In the genomic region with DNA sequence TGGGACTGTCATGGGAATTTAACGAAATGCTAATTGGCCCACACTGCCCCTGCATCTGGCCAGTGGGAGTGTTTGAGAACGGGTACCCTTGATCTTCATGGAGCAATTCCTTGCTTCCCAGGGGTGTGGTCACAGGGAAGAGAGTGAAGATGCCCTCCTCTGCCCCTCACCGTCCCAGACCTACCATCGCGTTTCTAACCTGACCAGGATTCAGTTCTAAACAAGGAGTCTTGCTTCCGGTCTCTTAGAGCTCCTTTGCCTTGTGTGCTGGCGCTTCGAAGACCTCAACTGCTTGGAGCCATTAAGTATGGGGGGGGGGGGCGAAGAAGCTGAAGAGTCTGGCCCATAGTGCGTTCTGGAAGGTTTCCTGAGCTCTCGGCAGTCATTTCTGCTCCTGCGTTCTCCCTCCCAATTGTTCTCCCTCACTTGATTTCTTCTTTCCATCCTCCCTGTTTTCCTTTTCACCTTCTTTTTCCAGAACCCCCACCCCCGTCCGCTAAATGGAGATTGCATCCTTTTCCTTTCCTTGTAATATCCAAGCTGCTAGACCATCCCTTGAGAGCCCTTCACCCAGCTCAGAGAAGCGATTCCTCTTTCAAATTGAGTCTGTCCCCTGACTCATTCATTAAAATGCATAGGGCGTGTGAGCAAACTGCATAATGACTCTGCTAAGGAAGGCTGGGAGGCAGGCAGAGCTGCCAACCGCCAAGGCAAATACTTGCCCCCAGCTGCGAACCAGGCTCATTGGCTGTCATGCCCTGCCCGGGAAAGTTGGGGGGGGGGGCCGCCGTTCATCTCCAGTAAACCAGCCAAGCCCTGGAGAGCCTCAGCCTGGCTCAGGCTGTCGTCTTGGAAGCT, we compare ENCODE assay signal across 8 mouse cellular contexts. TPM values are rescaled to one million over a fixed set of nuclear protein-coding genes. Genes with fewer than 3 reads are reported as not detected.
DNase-seq lines count a peak whose midpoint lies in the region; ATAC-seq and TF ChIP-seq lines count a peak whose summit lies in the region.

No protein-coding gene starts in this region.

- no peaks in the 10 kb centered on the region for H3K36me3 ChIP-seq in spleen, adult 2 months (ENCODE audit: control insufficient read depth, insufficient read depth, low read length)
- no peaks in the 10 kb centered on the region for H3K36me3 ChIP-seq in forebrain, embryonic 10.5 days (replicated peaks)
- no peaks in the 10 kb centered on the region for H3K36me3 ChIP-seq in hindbrain, embryonic 13.5 days
- no peaks in the 10 kb centered on the region for H3K36me3 ChIP-seq in midbrain, embryonic 15.5 days (replicated peaks)

- peak; percentile 87 for ATAC-seq in hindbrain, embryonic 13.5 days (ENCODE audit: low FRiP score)
- ATAC-seq in midbrain, embryonic 15.5 days (replicated peaks): peak; percentile 81

- 0 out of 2 replicates have a peak overlapping the region, but pooled peaks have one; percentile 19 for H3K9ac ChIP-seq in hindbrain, embryonic 13.5 days
- no peak overlapping the region for H3K9ac ChIP-seq in midbrain, embryonic 15.5 days

- WGBS in spleen, adult 2 months: 39% methylated on average over 22 of the region's 22 CpGs
- WGBS in forebrain, embryonic 10.5 days: 10% methylated on average over 22 of the region's 22 CpGs
- WGBS in hindbrain, embryonic 13.5 days: 4% methylated on average over 22 of the region's 22 CpGs
- WGBS in midbrain, embryonic 15.5 days: 3% methylated on average over 22 of the region's 22 CpGs

- H3K27me3 ChIP-seq in spleen, adult 2 months (ENCODE audit: control insufficient read depth, insufficient read depth, low read length): no peaks in the 10 kb centered on the region
- H3K27me3 ChIP-seq in forebrain, embryonic 10.5 days (ENCODE audit: poor library complexity, severe bottlenecking): peaks cover 27% of the 10 kb centered on the region
- no peaks in the 10 kb centered on the region for H3K27me3 ChIP-seq in hindbrain, embryonic 13.5 days
- no peaks in the 10 kb centered on the region for H3K27me3 ChIP-seq in midbrain, embryonic 15.5 days (replicated peaks)

- H3K27ac ChIP-seq in spleen, adult 2 months (ENCODE audit: insufficient read depth, low read length): peak overlapping the region; percentile 39; the same call in 1 of the 2 replicates
- H3K27ac ChIP-seq in forebrain, embryonic 10.5 days: peak overlapping the region; percentile 83
- H3K27ac ChIP-seq in hindbrain, embryonic 13.5 days: peak overlapping the region; percentile 95
- H3K27ac ChIP-seq in left cerebral cortex, adult 2 months: peak overlapping the region; percentile 91
- peak overlapping the region; percentile 79 for H3K27ac ChIP-seq in midbrain, embryonic 15.5 days

- TF ChIP-seq CTCF in spleen, adult 2 months (IDR thresholded peaks at IDR 0.05; ENCODE audit: extremely low read depth, insufficient read depth, insufficient read length, insufficient replicate concordance): no peak
- TF ChIP-seq CTCF in left cerebral cortex, adult 2 months (IDR thresholded peaks at IDR 0.05): no peak

- no peaks in the 10 kb centered on the region for H3K9me3 ChIP-seq in forebrain, embryonic 10.5 days
- H3K9me3 ChIP-seq in hindbrain, embryonic 13.5 days: no peaks in the 10 kb centered on the region
- H3K9me3 ChIP-seq in midbrain, embryonic 15.5 days: no peaks in the 10 kb centered on the region

- DNase-seq in spleen, adult 2 months (ENCODE audit: low read depth in 1 of 2, low spot score in 2 of 2): no peak
- no peak for DNase-seq in spleen, postnatal 14 days (ENCODE audit: low spot score in 2 of 2)
- DNase-seq in forebrain, embryonic 10.5 days (ENCODE audit: extremely low spot score, low spot score): peak; percentile 62
- DNase-seq in left cerebral cortex, adult 2 months (ENCODE audit: extremely low spot score in 1 of 2, low spot score in 2 of 2): peak; percentile 52 to 66
- DNase-seq in ovary, postnatal 14 days (ENCODE audit: low spot score): no peak
- DNase-seq in adrenal gland, postnatal 36 days: no peak

- TF ChIP-seq POLR2A in spleen, adult 2 months (IDR thresholded peaks at IDR 0.05; ENCODE audit: low read depth, low read length): no peak

- no peak overlapping the region for H3K4me3 ChIP-seq in spleen, adult 2 months (ENCODE audit: extremely low read depth, insufficient read depth, insufficient read length)
- H3K4me3 ChIP-seq in forebrain, embryonic 10.5 days: peak overlapping the region; percentile 31
- no peak overlapping the region for H3K4me3 ChIP-seq in hindbrain, embryonic 13.5 days
- H3K4me3 ChIP-seq in left cerebral cortex, adult 2 months: peak overlapping the region; percentile 19; the same call in 1 of the 2 replicates
- H3K4me3 ChIP-seq in midbrain, embryonic 15.5 days: 0 out of 2 replicates have a peak overlapping the region, but pooled peaks have one; percentile 3

- intact Hi-C loops in left cerebral cortex, adult 2 months (cut with DNase I): loop anchor here (1.0 kb wide), 3 partner anchors 33 to 41 kb away; no protein-coding TSS in a partner anchor

- peak overlapping the region; percentile 43 for H3K4me2 ChIP-seq in hindbrain, embryonic 13.5 days
- peak overlapping the region; percentile 37 for H3K4me2 ChIP-seq in midbrain, embryonic 15.5 days

- peaks cover 2% of the 10 kb centered on the region; the same call in 1 of the 2 replicates for H3K4me1 ChIP-seq in spleen, adult 2 months (ENCODE audit: control insufficient read depth, insufficient read depth, insufficient read length)
- peaks cover 47% of the 10 kb centered on the region for H3K4me1 ChIP-seq in forebrain, embryonic 10.5 days
- H3K4me1 ChIP-seq in hindbrain, embryonic 13.5 days (replicated peaks): peaks cover 42% of the 10 kb centered on the region
- H3K4me1 ChIP-seq in midbrain, embryonic 15.5 days: peaks cover 29% of the 10 kb centered on the region

RNA-seq across cellular contexts. Expression of a gene that starts 42.0 kb away (rescaled TPM):
- 68.2 and 99.5 TPM in 2 replicates for polyA plus RNA-seq in spleen, adult 2 months (2012; rRNA removed)
- polyA plus RNA-seq in forebrain, embryonic 10.5 days (2016; fragmentation: Nextera tagmentation; extraction: Ambion mirVana): 28.4 and 33.4 TPM in 2 replicates
- 76.4 and 89.0 TPM in 2 replicates for polyA plus RNA-seq in hindbrain, embryonic 13.5 days (2015; fragmentation: Nextera tagmentation; extraction: Ambion mirVana)
- 100 to 1,000 TPM; 226 to 228 TPM for total RNA-seq in left cerebral cortex, adult 2 months (2021)
- polyA plus RNA-seq in midbrain, embryonic 15.5 days (2015; fragmentation: Nextera tagmentation; extraction: Ambion mirVana): 79.5 and 81.7 TPM in 2 replicates
- 10 to 100 TPM; 68.7 to 93.5 TPM for total RNA-seq in adrenal gland, postnatal 36 days (2021)

RNA-seq across cellular contexts. Expression of a gene that starts 53.0 kb away (rescaled TPM):
- polyA plus RNA-seq in spleen, adult 2 months (2012; rRNA removed): not detected in 2 replicates
- not detected in 2 replicates for polyA plus RNA-seq in forebrain, embryonic 10.5 days (2016; fragmentation: Nextera tagmentation; extraction: Ambion mirVana)
- 1.9 and 3.0 TPM in 2 replicates for polyA plus RNA-seq in hindbrain, embryonic 13.5 days (2015; fragmentation: Nextera tagmentation; extraction: Ambion mirVana)
- 1 to 10 TPM; 1.2 to 1.3 TPM for total RNA-seq in left cerebral cortex, adult 2 months (2021)
- polyA plus RNA-seq in midbrain, embryonic 15.5 days (2015; fragmentation: Nextera tagmentation; extraction: Ambion mirVana): 0.23 and 0.65 TPM in 2 replicates
- not detected for total RNA-seq in adrenal gland, postnatal 36 days (2021)

Comparison
In these comparisons a context has a peak if more than half of its experiments do, and no peak if none do; other contexts are left out.
1. DNase-seq: peak in forebrain, embryonic 10.5 days (single experiment) and left cerebral cortex, adult 2 months (2 of 2); none in spleen, adult 2 months (0 of 2), spleen, postnatal 14 days (0 of 2), ovary, postnatal 14 days (single experiment) and adrenal gland, postnatal 36 days (0 of 2).
2. H3K27ac ChIP-seq: peak in every context shown above with its lines; median percentile 95 in hindbrain, embryonic 13.5 days; 91 in left cerebral cortex, adult 2 months; 83 in forebrain, embryonic 10.5 days; 79 in midbrain, embryonic 15.5 days; 39 in spleen, adult 2 months.
3. H3K4me3 ChIP-seq: peak in forebrain, embryonic 10.5 days (single experiment), left cerebral cortex, adult 2 months (single experiment) and midbrain, embryonic 15.5 days (single experiment); none in spleen, adult 2 months (single experiment) and hindbrain, embryonic 13.5 days (single experiment).